Mouse (Mus musculus) hindbrain, embryonic 12.5 days (tissue): Measurements from ENCODE around the gene Gfod1. TPM values are rescaled to one million over a fixed set of nuclear protein-coding genes. Genes with fewer than 3 reads are reported as not detected.

ENCODE experiments used
- ATAC-seq: fragments of 200-750 bp; cut with Nextera tagmentation; 2 replicates; pipeline ENCODE4 v1.8.0; 2017; ENCODE audit warnings: moderate TSS enrichment; ENCODE audit not compliant: low FRiP score
- H3K27ac ChIP-seq: fragments of 300-500 bp; sonication (generic); 2 replicates; pipeline ENCODE4 v1.5.1; 2016; ENCODE audit warnings: mild to moderate bottlenecking
- H3K27me3 ChIP-seq: fragments of 300-500 bp; sonication (generic); 2 replicates; pipeline ENCODE4 v1.6.1; 2016; ENCODE audit warnings: mild to moderate bottlenecking
- H3K36me3 ChIP-seq: fragments of 300-500 bp; sonication (generic); 2 replicates; pipeline ENCODE4 v1.6.1; 2016; ENCODE audit warnings: mild to moderate bottlenecking
- H3K4me1 ChIP-seq: fragments of 300-500 bp; sonication (generic); 2 replicates; pipeline ENCODE4 v1.6.1; 2016
- H3K4me2 ChIP-seq: fragments of 300-500 bp; sonication (generic); replicated peaks from 2 replicates; pipeline ENCODE4 v1.6.1; 2016; ENCODE audit warnings: mild to moderate bottlenecking
- H3K4me3 ChIP-seq: fragments of 300-500 bp; sonication (generic); 2 replicates; pipeline ENCODE4 v1.5.1; 2016; ENCODE audit warnings: mild to moderate bottlenecking
- H3K9ac ChIP-seq: fragments of 300-500 bp; sonication (generic); 2 replicates; pipeline ENCODE4 v1.6.1; 2016; ENCODE audit warnings: mild to moderate bottlenecking, moderate library complexity
- H3K9me3 ChIP-seq: fragments of 300-500 bp; sonication (generic); replicated peaks from 2 replicates; pipeline ENCODE4 v1.6.1; 2016; ENCODE audit warnings: mild to moderate bottlenecking
- WGBS: fragments of 180-500 bp; shearing (Covaris S2); methylation state at CpG from one replicate; pipeline ENCODE4 v1.1.7; 2016; 5-methylcytosine and 5-hydroxymethylcytosine counted together
- polyA plus RNA-seq: library from polyadenylated mRNA; unstranded; fragments of >200 nt; fragmentation: Nextera tagmentation; extraction: Ambion mirVana; gene quantifications from 2 replicates; pipeline ENCODE4 v1.2.1, GENCODE M21; 2016

Gfod1 gene
- polyA plus RNA-seq = 1.2 and 1.6 TPM in 2 replicates

DNA sequence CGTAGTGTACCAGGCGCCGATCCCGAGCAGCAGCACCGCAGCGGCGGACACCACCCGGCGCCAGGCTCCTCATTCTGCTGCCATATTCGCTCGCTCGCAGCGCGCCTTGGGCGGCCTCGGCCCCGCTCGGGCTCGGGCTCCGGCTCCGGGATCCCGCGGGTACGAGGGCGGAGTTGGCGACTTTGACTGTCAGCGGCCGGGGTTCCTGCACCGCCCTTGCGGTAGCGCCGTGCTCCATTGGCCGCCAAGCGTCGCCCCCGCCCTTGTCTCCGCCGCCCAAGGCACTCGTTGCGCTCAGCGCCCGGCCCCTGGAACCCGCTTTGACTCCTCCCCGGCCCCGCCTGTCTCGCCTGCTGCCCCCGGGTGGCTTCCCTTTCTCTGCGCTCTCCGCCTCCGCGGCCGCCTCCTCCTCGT lies at the start of gene Gfod1:
TSS of gene Gfod1 (minus strand) at position 155 of the 414 bp plus-strand sequence.
- Histone ChIP-seq H3K27me3 (peaks cover 53% of the 10 kb centered on the region), H3K4me3 (peak within 1 kb of the TSS; percentile 71), H3K4me1 (peaks cover 33% of the 10 kb centered on the region), H3K9ac (peak within 1 kb of the TSS; percentile 81), H3K9me3 (no peaks in the 10 kb centered on the region), H3K36me3 (no peaks in the 10 kb centered on the region), H3K27ac (peak within 1 kb of the TSS; percentile 89), H3K4me2 (peak within 1 kb of the TSS; percentile 94)
- ATAC-seq = peak; percentile 95
- under 1% methylated on average over 53 of the region's 53 CpGs for WGBS

GRCm38 (mm10) chr13:43353356-43353755 lies 49.4 kb upstream of the Gfod1 start:
- Histone ChIP-seq H3K27ac (no peak overlapping the region), H3K27me3 (no peaks in the 10 kb centered on the region), H3K4me3 (no peak overlapping the region), H3K4me2 (no peak overlapping the region), H3K9me3 (no peaks in the 10 kb centered on the region), H3K9ac (no peak overlapping the region), H3K4me1 (no peaks in the 10 kb centered on the region), H3K36me3 (no peaks in the 10 kb centered on the region)
- no peak for ATAC-seq
- WGBS = 81% methylated on average over 4 of the region's 4 CpGs

DNA sequence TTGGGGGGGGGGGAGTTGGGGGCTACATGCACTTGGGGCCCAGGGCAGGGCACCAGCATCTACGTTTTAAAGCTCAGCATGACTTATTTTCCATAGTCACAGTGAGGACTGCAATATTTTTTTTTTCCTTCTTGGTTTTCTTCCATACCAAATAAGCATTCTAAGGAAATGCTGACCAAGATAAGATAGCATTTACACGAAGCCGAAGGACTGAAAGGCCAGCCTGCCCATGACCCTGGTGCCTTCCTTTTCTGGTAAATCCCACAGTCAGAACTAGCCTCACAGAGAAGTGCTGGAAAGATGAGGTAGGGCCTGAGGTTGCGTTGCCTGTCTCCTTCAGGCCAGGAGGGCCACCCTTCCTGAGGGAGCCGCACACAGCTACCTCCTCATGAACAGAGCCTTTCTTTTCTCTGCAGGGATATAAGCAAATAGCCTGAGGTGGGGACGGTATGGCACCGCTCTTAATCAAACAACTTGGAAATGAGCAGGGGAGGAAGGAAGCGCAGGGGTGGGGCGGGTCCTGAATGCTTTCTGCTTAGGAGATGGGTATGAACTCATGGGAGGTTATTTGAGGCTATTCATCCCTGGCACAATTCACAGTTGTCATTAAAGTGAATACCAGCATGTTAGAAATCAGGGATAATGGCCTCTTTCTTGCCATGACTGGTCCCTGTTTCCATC lies 46.7 kb upstream of the Gfod1 start:
- no peak overlapping the region for H3K27ac ChIP-seq
- H3K9me3 ChIP-seq = no peaks in the 10 kb centered on the region
- no peak for ATAC-seq
- no peak overlapping the region for H3K4me2 ChIP-seq
- 80% methylated on average over 9 of the region's 9 CpGs for WGBS
- H3K9ac ChIP-seq = no peak overlapping the region
- H3K36me3 ChIP-seq = no peaks in the 10 kb centered on the region
- H3K4me1 ChIP-seq = no peaks in the 10 kb centered on the region
- H3K27me3 ChIP-seq = no peaks in the 10 kb centered on the region
- H3K4me3 ChIP-seq = no peak overlapping the region

GRCm38 (mm10) chr13:43349376-43349775 lies 45.4 kb upstream of the Gfod1 start:
- Histone ChIP-seq H3K9ac (no peak overlapping the region), H3K4me3 (no peak overlapping the region), H3K36me3 (no peaks in the 10 kb centered on the region), H3K9me3 (no peaks in the 10 kb centered on the region), H3K27me3 (no peaks in the 10 kb centered on the region), H3K4me2 (no peak overlapping the region), H3K27ac (no peak overlapping the region), H3K4me1 (no peaks in the 10 kb centered on the region)
- no peak for ATAC-seq
- 81% methylated on average over 8 of the region's 8 CpGs for WGBS

GRCm38 (mm10) chr13:43346825-43347224 lies 42.9 kb upstream of the Gfod1 start:
- Histone ChIP-seq H3K4me1 (no peaks in the 10 kb centered on the region), H3K9ac (no peak overlapping the region), H3K27me3 (no peaks in the 10 kb centered on the region), H3K4me3 (no peak overlapping the region), H3K36me3 (no peaks in the 10 kb centered on the region), H3K27ac (no peak overlapping the region), H3K9me3 (no peaks in the 10 kb centered on the region), H3K4me2 (no peak overlapping the region)
- ATAC-seq = no peak

- Histone ChIP-seq H3K4me3 (no peak overlapping the region), H3K9me3 (no peaks in the 10 kb centered on the region), H3K9ac (no peak overlapping the region), H3K36me3 (no peaks in the 10 kb centered on the region), H3K4me2 (no peak overlapping the region), H3K27ac (no peak overlapping the region), H3K27me3 (no peaks in the 10 kb centered on the region), H3K4me1 (peaks cover 5% of the 10 kb centered on the region; the same call in 1 of the 2 replicates)
- 62% methylated on average over 4 of the region's 4 CpGs for WGBS
- ATAC-seq = no peak
Measured at GRCm38 (mm10) chr13:43338632-43339031, 34.7 kb upstream of the Gfod1 start.

DNA sequence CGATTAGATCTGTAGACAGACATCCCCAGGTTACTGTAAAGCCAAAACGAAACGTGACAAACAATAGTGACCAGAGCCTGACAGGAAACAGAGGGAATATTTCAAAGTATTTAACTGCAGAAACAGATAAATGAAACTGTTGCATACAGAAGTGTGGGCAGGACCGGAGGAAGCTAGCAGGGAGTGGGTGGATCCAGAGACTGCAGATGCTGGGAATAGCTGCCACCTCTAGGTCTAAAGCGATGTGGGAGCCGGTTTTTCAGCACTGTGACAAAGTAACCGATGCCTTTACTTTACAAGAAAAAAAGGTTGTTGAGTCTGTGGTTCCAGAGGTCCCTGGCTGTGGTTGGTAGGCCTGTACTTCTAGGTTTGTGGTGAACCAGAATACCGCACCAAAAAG lies 34.0 kb upstream of the Gfod1 start:
- ATAC-seq = no peak
- no peak overlapping the region for H3K4me2 ChIP-seq
- H3K9ac ChIP-seq = no peak overlapping the region
- WGBS = 92% methylated on average over 8 of the region's 8 CpGs
- peaks cover 5% of the 10 kb centered on the region; the same call in 1 of the 2 replicates for H3K4me1 ChIP-seq
- H3K4me3 ChIP-seq = no peak overlapping the region
- H3K36me3 ChIP-seq = no peaks in the 10 kb centered on the region
- H3K27me3 ChIP-seq = no peaks in the 10 kb centered on the region
- H3K27ac ChIP-seq = no peak overlapping the region
- no peaks in the 10 kb centered on the region for H3K9me3 ChIP-seq

- Histone ChIP-seq H3K4me2 (no peak overlapping the region), H3K4me3 (no peak overlapping the region), H3K27me3 (no peaks in the 10 kb centered on the region), H3K4me1 (peaks cover 5% of the 10 kb centered on the region; the same call in 1 of the 2 replicates), H3K36me3 (no peaks in the 10 kb centered on the region), H3K27ac (no peak overlapping the region), H3K9ac (no peak overlapping the region), H3K9me3 (no peaks in the 10 kb centered on the region)
- 89% methylated on average over 12 of the region's 12 CpGs for WGBS
- ATAC-seq = no peak
Measured at GRCm38 (mm10) chr13:43336425-43337221, 32.7 kb upstream of the Gfod1 start.

DNA sequence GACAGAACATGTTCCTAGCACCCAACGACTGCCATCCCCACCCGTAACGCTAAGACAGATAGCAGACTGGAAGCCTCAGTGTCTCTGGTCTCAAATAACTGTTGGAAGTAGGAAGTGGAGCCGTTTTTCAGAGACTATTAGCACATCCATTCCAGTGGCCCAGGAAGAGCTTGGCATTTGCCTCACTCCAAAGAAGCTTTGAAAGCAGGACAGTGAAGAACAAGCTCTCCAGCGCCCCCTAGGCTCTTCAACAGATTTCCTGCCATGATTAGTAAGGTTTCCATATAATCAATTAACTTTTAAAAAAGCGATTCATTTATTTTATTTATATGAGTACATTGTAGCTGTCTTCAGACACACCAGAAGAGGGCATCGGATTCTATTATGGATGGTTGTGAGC lies 28.6 kb upstream of the Gfod1 start:
- 40% methylated on average over 7 of the region's 7 CpGs for WGBS

DNA sequence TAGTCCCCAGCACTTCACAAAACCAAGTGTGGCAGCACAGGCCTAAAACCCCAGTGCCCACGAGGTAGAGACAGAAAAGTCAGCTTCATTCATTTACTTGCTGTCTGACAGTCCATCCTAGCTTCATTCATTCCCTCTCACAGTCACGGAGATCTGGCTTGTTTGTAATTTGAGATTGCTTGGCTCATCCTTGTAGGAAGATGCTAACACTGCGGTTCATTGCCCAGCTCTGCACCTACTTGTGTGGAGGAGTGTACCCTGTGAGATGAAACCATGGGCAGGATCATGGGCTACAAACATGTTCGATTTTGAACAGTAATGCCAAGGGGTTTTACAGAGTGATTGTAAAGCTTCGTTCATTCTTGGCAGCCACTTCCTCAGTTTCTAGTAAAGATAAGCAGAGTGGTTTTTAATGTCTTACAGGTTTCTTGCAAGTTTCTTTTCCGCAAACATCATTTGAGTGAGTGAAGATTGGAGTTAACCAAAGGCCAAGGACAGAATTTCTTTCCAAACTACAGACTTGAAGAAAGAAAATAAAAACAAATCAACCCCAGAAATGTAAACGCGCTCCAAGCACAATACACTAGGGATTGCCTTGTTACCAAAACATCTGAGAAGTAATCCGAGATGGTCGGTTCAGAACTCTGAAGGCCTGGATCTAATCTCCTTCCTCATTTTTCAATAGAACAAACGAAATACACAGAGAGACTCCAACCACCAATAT lies 27.9 kb upstream of the Gfod1 start:
- no peaks in the 10 kb centered on the region for H3K9me3 ChIP-seq
- H3K27me3 ChIP-seq = 0 out of 2 replicates have a peak, but pooled peaks cover 3% of the 10 kb centered on the region
- no peak overlapping the region for H3K9ac ChIP-seq
- H3K4me3 ChIP-seq = no peak overlapping the region
- no peaks in the 10 kb centered on the region for H3K4me1 ChIP-seq
- no peak overlapping the region for H3K4me2 ChIP-seq
- no peaks in the 10 kb centered on the region for H3K36me3 ChIP-seq
- no peak for ATAC-seq
- 67% methylated on average over 11 of the region's 11 CpGs for WGBS
- H3K27ac ChIP-seq = no peak overlapping the region

More for the DNA sequence above, 28.6 kb upstream of the Gfod1 start:
- H3K4me1 ChIP-seq = no peaks in the 10 kb centered on the region
- no peaks in the 10 kb centered on the region for H3K27me3 ChIP-seq
- no peak overlapping the region for H3K9ac ChIP-seq
- no peak overlapping the region for H3K4me2 ChIP-seq
- H3K4me3 ChIP-seq = no peak overlapping the region
- no peak overlapping the region for H3K27ac ChIP-seq
- no peaks in the 10 kb centered on the region for H3K36me3 ChIP-seq
- no peaks in the 10 kb centered on the region for H3K9me3 ChIP-seq
- no peak for ATAC-seq

GRCm38 (mm10) chr13:43325427-43325826 lies 21.5 kb upstream of the Gfod1 start:
- H3K9me3 ChIP-seq = no peaks in the 10 kb centered on the region
- WGBS = 91% methylated on average over 1 of the region's 1 CpGs
- no peaks in the 10 kb centered on the region for H3K36me3 ChIP-seq
- 0 out of 2 replicates have a peak, but pooled peaks cover 3% of the 10 kb centered on the region for H3K27me3 ChIP-seq
- no peak for ATAC-seq
- no peak overlapping the region for H3K9ac ChIP-seq
- H3K27ac ChIP-seq = no peak overlapping the region
- no peaks in the 10 kb centered on the region for H3K4me1 ChIP-seq
- H3K4me3 ChIP-seq = no peak overlapping the region
- no peak overlapping the region for H3K4me2 ChIP-seq

GRCm38 (mm10) chr13:43321492-43321891 lies 17.5 kb upstream of the Gfod1 start:
- Histone ChIP-seq H3K4me2 (no peak overlapping the region), H3K9ac (no peak overlapping the region), H3K36me3 (no peaks in the 10 kb centered on the region), H3K4me1 (no peaks in the 10 kb centered on the region), H3K4me3 (no peak overlapping the region), H3K27me3 (no peaks in the 10 kb centered on the region), H3K27ac (no peak overlapping the region), H3K9me3 (no peaks in the 10 kb centered on the region)
- ATAC-seq = no peak
- 73% methylated on average over 2 of the region's 2 CpGs for WGBS
